Mouse (Mus musculus) layer of hippocampus, adult 8-10 months (tissue): Measurements from ENCODE around the gene Mtnr1b. TPM values are rescaled to one million over a fixed set of nuclear protein-coding genes. Genes with fewer than 3 reads are reported as not detected.
A peak's percentile ranks its signal among the peaks of the same experiment; 100 is the strongest.
"Not testable (repeated sequence)": the region's sequence is repeated elsewhere in the genome, so short reads cannot be mapped to it uniquely, and the experiment has no call there.

Experiments used
- DNase-seq, 2 experiments: peaks; one replicate each; pipeline ENCODE4 v3.0.0; 2022; ENCODE audit warnings: low spot score in 2 of 2
- total RNA-seq, 4 experiments: library from RNA; stranded (reverse); gene quantifications; 2 replicates each; pipeline ENCODE4 v1.2.4; 2022

Mtnr1b gene
- not detected for total RNA-seq

DNA sequence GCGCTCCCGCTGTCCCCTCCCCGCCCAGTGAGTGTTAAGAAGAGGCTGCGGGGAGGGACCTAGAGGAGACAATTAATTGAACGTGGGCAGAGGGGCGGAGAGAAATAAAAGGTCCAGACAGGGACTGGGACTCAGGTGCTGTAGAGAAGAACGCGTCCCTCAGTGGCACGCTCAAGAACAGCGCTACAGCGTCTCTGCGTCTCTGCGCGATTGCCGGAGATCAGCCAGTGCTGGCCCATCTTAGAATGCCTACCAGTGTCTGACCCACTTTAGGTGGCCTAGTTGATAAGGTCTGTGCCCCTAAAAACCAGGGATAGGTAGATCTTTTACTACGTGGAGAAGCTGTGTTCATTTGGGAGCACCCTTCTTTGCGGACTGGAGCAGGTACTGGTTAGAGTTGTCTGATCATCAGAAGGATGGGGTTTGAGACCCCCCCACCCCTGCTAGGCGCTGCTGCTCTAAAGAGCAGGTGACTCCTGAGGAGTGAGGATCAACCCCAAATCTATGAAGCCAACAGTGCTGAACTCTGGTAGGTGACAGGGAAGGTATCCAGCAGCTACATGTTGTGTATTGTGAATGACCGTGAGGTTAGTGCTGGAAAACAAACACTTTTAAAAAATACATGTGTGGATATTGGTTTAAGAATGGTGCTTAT lies at the start of gene Mtnr1b:
TSS of gene Mtnr1b (minus strand) at position 51 of the 655 bp plus-strand sequence.
- no peak for DNase-seq

DNA sequence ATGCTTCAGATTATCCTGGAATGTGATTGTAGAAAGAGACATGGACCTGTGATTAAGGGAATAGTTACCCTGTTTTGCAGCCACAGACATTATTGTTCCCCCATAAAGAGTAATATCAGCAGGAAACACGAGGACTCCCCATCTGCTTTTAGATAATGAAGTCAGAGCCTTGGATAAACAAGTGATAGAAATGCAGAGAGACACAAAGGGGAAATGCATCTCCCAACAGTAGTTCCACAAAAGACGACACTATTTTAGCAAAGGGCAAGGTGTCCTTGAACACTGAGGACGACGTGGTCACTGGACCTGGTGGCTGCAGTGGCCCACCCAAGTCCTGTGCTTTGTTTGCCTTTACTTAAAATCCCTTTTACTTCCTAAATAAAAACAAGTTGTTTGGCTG lies 45.9 kb upstream of the Mtnr1b start:
- DNase-seq, result no peak

DNA sequence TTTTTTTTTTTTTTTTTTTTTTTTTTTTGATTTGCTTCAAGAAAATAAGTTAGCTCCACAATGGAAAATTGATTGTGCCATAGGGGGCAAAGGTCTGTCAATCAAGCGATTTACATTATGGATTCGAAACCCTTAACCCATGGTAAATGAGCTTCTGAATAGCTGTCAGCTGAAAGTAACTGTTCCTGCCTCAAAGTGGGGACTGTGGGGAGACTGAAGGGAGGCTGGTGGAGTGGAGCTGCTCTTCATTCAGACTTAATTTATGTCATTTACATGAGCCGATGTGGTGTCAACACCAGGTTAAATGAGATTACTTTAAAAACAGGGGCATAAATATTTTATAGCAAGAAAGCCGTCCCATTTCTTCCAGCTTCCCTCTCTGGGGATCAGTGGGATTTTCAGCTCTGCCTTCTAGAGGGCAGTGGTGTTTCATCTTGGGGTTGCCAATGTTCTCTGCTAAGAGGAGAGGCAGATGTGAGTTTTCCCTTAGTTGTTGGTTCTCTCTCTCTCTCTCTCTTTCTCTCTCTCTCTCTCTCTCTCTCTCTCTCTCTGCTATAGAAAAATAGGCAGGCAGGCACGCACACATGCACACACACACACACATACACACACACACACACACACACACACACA lies 45.1 kb upstream of the Mtnr1b start:
- no peak for DNase-seq

DNA sequence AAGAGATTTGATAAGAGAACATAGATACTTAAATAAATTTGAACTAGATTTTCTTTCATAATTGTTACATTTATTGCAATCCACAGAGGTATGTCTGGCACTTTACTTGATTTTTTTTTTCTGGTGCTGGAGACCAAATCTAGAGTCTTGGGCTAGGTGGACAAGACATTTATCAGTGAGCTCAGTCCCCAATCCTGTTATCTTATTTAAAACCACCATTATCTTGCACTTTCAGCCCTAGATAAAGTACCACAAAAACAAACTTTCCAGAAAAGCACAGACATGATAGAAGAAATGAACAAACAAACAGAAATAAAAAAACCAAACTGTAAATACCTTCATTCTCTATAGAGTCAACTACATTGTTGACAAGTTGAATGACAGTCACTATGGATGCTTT lies 42.2 kb upstream of the Mtnr1b start:
- DNase-seq, result no peak

DNA sequence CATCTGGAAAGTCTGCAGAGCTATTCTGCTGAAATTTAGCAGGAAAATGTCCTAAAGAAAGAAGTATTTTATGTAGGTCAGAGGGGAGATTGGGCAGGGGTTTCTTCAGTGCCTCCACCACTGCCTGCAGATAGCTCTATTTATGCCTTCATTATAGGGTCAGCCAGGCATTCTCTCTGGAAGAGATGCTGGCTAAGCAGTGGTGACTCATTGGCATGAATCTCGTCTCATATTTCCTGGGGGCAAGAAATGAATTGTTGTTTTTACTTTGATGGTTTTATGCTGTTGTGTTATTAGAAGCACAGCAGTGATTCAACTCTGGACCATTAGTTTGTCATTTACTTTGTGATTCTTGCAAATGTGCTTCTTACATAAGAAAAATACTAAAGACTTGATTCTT lies 38.4 kb upstream of the Mtnr1b start:
- DNase-seq, result no peak

DNA sequence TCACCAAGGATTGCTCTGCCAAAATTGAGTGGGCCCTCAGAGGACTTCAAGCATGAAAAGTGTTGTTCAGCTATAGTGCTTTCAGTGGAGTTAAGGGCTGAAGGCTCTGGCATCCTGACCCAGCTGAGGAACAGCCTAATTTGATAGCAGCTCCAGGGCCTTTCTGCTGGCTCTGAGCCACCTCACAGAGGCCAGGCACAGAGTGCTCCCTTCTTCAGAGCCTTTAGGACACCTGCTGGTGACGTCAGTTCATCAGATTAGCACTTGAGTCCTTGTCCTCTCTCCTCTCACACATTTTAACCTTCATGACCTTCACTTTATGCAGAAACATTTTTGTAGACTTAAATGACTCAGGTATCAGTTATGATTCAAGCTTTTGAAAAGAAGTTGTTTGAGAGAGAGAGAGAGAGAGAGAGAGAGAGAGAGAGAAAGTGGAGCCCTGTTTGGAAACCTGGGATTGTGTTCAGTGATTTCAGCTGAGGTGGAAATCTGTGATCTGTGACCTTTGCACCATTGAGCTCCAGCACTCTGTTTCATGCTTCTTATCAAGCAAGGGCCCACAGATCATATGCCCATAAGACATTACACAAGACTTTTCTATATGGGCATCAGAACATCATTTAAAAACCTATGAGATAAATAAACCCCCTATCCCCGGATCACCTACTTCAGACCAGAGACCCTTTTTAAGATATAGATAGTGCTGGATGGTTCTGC lies 35.2 kb upstream of the Mtnr1b start:
- DNase-seq, result no peak

DNA sequence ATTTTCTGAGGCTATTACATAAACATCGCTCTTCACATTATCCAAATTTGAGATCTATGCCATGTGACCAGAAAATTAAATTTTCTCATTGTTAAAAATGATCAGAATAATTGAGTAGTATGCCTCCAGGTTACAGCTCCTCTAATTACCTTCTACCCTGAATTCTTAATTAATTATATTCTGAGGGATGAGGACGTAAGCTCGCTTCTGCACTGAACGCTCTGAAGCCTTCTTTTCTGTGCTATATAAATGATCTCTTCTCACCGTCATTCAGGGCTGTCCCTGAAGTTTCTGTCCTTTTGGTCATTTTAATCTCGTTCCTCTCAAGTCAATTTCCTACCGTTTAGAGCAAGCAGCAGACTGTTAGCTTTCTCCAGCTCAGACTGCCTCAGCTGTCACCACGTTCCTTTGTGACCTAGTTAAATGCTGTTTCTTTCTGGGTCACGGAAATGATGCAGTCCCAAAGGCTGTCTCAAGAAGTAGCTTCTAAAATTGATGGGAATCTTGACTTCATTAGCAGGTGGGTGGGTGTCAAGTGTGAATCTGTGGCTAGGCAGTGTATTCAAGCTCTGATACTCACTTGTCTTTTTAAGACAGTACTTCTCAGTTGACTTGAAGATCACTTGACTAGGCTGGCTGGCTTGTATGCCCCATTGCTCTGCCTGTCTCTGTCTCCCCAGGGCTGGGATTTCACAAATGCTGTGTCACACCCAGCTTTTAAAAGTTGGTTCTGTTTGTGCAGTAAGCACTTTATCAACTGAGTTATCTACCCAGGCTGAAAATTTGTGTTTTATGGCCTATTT lies 29.8 kb upstream of the Mtnr1b start:
- DNase-seq, result no peak

DNA sequence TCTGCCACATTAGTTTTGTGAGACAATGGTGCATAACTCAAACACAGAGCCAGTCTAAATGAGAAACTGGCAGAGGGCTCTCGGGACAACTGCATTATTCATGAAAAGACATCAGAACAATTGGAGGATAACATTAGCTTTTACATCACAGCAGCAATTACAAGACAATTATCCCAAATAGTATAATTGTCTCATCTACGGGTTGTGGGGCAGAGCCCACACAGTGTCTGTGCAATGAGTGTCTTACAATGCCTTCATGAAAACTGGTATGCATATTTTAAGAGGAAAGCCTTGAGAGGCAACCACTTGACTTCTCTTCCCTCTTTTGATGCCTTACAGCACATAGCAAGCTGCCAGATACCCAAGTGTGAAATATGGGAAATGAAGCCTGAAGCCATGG lies 23.8 kb upstream of the Mtnr1b start:
- no peak for DNase-seq

DNA sequence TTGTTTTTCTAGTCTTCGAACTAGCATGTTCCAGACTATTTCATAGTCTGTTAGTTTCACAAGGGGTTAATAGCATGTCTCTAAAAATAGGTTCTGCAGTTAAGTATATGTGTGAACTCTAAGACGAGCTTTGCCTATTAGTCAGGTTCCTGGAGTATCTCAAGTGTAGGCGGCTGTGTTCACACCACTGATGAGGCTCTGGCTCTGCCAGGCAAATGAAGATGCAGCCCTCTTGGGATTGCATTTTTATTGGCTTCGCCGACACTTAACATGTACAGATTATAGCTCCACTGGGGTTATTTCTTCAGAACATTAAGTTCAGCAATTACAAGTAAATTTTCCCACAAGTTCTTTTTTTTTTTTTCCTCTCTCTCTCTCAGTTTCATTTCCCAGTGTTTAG lies 12.4 kb upstream of the Mtnr1b start:
- DNase-seq, result no peak

DNA sequence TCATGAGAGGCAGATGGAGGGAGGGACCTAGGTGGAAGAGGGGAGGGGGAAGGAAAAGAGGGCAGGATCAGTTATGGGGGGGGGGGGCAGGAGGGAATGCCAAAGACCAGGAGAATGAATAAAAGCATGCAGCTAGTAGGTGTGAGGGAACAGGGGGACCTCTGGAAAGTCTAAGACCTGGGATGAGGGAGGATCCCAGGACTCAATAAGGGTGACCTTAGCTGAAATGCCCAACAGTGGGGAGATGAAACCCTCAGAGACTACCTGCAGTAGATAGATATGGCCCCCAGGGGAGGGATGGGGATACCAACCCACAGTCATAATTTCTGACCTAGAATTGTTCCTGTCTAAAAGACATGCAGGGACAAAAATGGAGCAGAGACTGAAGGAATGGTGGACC lies 6.4 kb upstream of the Mtnr1b start:
- DNase-seq, result no peak

DNA sequence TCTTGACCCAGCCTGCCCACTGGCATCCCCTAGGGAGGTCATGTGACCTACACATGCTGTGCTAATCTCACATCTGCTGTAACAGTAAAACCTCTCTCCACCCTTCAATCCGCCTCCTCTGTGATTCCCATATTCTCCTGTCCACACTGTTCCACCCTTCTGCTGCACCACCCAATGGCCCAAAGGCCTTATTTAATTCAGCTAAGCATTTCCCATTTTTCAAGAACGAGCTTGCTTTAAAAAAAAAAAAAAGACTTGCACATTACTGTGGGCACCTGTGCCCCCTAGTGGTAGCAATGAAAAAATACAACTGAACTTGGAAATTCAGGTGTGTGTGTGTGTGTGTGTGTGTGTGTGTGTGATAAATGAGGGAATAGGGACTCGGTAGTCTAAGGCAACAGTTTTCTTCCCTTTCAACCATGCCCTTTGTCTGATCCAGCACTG lies 5.8 kb upstream of the Mtnr1b start:
- DNase-seq, result no peak

DNA sequence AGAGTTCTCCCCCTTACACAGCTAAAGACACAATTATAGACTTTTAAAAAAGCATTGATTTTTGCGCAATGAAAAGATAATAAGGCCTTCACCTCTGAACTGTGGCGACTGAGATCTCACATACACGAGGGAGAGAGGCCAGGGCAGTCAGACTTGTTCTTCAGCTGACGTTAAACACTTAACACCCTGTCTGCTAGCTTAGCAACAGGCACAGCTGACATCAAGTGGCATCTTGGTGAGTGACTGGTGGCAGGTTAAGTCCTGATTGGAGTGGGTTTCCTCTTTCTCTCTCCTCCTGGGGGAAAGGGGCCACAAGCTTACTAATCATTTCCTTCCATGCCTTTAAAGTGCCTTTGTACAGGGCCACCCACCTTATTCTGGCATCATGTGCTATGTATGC lies 4.3 kb downstream of the Mtnr1b start:
- DNase-seq, result no peak

DNA sequence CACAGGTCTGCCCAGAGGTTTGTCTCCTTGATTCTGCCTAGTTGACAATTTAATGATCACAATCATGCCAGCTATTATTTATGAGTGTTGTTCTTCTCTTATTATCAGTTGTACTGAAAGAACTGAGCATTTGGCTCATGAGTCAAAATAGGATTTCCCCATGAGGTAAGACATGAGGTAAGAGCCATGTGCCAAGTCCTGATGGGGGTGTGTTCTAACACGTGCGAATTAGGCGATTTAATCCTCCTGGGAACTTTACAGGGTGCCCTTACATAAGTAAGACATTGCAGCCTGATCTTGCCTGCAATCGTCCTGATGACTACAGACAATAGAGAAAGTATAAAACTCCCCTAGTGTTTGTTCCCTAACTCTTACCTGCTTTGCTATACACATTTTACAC lies 4.9 kb downstream of the Mtnr1b start:
- DNase-seq, result no peak

DNA sequence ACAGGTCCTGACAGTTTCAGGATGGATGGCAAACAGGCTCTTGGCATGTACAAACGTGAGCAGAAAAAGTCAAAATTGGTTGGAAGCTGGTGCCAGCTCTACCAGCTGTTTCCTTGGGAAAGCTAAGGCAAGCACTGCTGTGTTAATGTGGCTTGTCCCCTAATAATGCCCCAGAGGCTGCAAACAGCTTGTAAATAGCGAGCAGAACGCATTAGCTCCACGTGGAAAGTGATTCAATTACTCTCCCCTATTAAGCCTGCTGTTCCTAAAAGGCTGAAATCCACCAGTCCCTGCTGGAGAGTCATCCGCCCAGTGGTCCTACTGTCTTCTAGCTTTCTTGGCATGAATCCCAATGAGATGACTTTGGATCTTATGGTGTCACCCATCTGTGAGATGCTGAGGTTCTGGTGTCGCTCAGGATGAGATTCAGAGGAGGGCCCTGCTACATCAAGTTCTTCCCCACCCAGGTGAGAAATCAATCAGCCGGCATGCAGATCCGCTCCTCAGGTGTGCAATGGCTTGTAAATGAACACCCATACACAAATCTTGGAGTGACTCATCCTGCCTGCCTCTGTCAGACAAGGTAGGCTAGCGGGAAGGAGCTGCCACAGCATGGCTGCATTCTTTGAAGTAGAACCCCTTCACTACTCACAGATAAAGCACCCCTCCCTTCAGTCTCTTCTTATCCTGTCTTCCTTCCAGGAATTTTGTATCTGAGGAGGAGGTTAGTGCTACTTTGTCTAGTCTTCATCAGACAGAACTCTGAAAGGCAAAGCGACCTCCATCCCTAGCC lies 7.9 kb downstream of the Mtnr1b start:
- DNase-seq, result no peak

DNA sequence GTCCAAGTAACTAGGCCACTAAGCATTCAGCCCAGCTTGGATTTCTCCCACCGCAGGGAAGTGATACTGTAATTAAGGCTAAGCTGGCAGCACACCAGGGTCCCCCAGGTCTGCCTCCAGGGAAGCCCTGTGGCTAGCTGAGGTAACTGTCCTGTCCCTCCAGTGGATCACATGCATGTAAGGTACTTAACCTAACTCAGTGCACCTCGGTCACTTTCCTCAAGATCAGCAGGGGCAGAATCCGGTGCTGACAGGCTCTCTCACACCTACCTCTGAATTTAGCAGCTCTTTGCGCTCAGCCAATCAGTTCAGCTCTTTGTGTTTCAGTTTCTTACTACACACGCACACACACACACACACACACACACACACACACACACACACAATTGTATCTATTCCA lies 13.0 kb downstream of the Mtnr1b start:
- no peak for DNase-seq

DNA sequence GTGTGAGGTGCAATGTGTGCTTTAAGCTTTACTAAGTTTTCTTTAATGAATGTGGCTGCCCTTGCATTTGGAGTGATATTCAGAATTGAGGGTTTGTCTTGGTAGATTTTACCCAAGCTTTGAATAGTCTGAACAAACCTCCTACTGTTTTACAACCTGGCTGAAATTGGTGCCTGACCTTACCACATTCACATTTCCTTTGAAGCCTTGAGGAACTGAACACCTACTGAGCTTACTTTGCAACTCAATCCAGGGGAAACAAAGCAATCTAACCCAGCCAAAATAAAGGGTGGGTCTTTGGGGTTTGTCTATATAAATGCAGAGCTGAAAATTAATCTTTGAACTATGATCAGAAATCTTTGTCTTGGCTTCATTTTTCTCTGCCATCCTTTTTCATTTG lies 23.6 kb downstream of the Mtnr1b start:
- no peak for DNase-seq

DNA sequence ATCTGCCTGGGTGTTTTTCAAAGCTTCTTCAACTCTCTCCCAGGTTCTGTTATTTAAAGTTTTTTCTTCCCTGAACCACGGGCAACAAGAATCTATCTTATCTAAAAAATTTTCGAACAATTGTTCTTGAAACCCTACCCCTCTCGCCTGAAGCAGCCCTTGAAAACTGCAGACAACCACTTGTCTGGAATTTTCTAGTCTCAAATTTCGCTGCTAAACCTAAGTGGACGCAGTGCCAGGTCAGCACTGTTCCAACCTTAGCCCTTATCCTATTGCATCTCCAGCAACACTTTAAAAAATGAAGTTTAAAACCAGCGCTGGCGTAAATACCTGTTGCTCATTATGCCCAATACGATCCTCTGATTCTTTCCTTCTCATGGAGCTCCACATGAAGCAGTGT lies 29.0 kb downstream of the Mtnr1b start:
- DNase-seq, result no peak

DNA sequence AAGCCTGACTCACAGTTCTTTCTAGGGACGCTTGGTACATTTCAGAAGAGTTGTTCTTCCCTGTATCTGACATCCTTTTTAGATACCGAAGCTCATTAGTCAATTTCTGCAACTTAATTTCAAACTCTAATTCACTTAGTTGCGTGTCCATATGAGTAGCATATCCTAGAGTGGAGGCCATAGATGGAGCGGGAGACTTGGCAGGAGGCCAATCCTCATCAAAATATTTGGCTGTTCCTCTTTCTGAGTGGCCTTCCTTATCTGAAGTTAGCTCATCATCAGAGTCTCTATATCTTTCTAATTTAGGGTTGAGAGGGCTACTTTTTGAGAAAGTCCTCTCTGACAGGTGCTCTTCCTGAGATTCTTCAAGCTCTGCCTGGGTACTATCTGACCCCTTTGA lies 29.4 kb downstream of the Mtnr1b start:
- DNase-seq, result not testable (repeated sequence)

DNA sequence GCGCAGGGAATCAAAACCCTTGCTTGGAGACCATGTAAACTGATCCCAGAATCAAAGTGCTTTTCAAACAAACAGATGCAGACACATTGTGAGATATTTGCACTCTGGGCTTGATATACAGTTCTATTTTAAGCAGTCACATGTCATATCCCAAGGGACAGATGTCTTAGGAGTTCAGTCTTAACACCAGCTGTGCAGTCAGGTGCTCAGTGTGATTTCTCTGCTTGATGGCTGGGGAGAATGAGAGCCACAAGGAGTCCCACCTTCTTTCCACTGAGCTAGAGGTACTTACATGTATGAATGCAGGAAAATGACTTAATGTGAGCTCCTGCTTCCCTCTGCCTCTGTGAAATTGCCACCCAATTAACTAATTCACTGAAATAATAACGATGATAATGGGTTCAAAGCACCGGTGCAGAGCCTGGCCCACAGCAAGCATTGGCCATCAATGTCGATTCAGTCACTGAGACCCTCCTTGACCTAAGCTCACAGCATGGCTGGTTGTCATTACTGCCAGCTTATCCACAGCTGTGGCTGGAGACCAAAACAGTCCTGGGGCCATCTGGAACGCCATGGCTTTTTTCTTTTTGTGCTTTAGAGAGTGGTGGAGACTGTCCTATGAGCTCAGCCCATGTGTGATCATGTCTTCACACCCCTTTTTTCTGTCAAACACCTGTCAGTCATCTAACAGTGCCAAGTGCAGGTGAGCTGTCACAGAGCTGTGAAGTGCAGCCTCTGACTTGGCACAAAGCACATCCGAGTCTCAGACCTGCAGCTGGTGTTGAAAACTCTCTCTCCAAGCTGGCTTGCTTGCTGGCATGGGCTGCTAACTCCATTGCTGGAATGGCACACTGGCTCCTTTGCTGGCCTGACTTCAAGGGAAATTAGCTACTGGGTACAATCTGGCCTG lies 61.1 kb downstream of the Mtnr1b start:
- peak; percentile 17 to 34 for DNase-seq

DNA sequence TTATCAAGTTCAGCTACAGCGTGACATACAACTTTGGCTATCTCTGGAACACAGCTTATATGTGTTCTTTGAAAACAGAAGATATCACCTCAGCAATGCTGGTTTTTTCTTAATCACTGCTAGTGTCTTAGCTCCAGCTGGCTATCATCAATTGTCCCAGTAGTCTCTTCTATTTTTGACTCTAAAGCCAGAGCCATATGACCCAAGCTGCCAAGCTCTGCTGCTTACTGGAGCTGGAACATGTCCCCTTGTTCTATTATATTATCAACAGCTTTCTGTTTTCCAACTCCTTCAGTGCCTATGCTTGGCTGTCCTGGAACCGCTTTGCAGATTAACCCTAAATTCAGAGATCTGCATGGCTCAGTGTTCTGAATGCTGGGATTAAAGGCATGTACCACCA lies 70.1 kb downstream of the Mtnr1b start:
- DNase-seq, result no peak
